Mouse (Mus musculus) urinary bladder, postnatal 14 days (tissue): ENCODE data around the gene Abcc4.
"Not testable (repeated sequence)": the region's sequence is repeated elsewhere in the genome, so short reads cannot be mapped to it uniquely, and the experiment has no call there.

Source experiments
- DNase-seq: peaks from one replicate; pipeline ENCODE4 v3.0.0; 2021; ENCODE audit warnings: low spot score

Abcc4 gene

GRCm38 (mm10) chr14:118678279-118678985, 27.6 kb downstream of the Abcc4 start:
- DNase-seq = no peak

GRCm38 (mm10) chr14:118676308-118676994, 29.6 kb downstream of the Abcc4 start:
- peak; percentile 57 for DNase-seq

DNA sequence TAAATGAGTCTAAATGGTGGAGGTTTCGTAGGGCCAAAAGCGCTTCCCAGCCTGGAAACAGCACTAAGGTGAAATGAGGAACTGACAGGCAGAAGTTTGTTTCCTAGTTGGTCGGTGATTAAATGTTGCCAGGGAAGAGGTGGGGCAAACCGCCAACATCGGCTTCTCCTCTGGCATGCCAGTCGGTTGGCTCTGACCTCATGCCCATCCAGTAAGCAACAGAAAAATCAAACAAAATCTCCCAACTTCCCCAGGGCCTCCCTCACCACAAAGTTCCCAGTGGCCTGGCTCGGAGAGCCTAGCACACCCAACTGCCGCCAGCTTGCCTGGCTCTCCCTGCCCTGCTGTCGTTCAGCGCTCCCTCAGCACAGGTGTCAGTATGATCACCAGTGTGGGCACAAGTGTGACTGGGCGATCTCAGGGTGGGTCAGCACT, 31.3 kb downstream of the Abcc4 start:
- DNase-seq = peak; percentile 42

- DNase-seq = no peak
Observed at GRCm38 (mm10) chr14:118674224-118674623, 31.8 kb downstream of the Abcc4 start.

- no peak for DNase-seq
Observed at GRCm38 (mm10) chr14:118673501-118673900, 32.5 kb downstream of the Abcc4 start.

- DNase-seq = not testable (repeated sequence)
Observed at GRCm38 (mm10) chr14:118672931-118673330, 33.1 kb downstream of the Abcc4 start.

- peak; percentile 65 for DNase-seq
Observed at GRCm38 (mm10) chr14:118667499-118667898, 38.5 kb downstream of the Abcc4 start.

- DNase-seq = no peak
Observed at GRCm38 (mm10) chr14:118664661-118665060, 41.4 kb downstream of the Abcc4 start.

DNA sequence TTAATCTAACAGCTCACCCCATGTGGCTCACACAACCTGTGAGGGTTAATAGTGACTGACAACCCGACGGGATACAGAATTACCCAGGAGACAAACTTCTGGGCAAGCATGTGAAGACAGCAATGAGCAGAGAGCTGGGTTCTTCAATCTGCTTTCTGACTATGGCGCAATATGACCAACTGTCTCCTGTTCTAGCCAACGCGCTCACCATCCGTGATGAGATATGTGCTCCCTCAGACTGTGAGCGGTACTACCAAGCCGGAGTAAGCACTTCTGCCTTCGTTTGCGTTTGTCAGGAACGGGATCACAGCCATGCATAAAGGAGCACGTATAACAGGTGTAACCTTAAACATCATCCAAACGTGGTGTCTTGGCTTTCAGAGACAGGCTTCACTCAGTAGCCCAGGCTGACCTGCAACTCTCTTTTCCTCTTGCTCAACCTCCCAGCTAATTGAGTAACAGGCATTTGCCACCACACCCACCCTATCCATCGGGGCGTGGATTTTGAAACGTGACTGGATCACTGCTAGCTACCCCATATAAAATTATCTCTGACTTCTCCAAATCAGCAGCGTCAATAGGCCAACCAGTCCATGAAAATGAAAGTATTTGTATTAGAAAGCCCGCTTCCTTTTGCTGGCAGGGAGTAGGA, 43.3 kb downstream of the Abcc4 start:
- no peak for DNase-seq

GRCm38 (mm10) chr14:118662124-118662523, 43.9 kb downstream of the Abcc4 start:
- peak; percentile 43 for DNase-seq

- no peak for DNase-seq
Observed at GRCm38 (mm10) chr14:118659230-118659629, 46.8 kb downstream of the Abcc4 start.

DNA sequence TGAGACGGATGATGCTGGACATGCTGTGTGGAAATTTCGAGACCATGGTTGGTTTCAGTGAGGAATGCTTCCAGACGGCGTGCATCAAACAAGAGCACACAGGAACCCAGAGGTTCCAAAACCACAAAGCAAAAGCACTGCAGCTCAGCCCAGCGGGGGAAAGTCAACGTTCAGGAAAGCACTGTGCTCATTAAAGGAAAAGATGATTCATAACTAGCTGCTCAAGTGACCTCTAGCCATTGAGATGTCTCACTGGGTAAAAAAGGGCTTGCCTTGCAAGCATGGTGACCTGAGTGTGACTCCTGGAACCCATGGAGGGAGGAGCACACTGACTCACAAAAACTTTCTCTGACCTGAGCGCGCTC, 47.7 kb downstream of the Abcc4 start:
- DNase-seq = peak; percentile 43

DNA sequence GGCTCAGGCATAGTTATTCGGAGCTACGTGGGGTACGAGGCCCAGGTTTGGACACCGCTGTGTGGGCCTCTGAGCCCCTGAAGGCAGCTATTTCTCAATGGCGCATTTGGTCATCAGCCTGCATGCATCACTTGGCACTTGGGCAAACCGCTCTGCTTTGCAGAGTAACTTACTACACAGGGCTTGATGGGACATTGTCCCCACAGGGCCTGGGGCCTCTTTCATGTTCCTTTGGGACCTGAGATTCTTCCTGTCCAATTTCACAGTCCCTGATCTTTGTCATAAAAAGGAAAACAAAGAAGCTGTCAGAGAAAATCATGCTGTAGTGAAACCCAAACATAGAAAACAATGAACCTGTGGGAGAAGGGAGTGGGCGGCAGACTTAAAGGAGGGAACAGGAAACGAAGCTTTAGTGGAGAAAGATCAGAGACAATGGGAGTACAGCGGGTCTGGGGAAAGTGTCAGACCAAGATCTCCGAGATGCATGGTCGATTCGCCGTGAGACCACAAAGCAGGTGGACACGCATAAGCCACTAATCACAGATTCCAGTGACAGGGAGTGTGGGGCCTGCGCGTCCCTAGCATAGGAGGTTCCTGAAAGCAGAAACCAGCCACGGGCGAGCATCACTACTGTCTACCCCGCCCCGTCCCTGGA, 48.2 kb downstream of the Abcc4 start:
- DNase-seq = no peak

GRCm38 (mm10) chr14:118657206-118657605, 48.8 kb downstream of the Abcc4 start:
- no peak for DNase-seq

- no peak for DNase-seq
Observed at GRCm38 (mm10) chr14:118656036-118656435, 50.0 kb downstream of the Abcc4 start.

GRCm38 (mm10) chr14:118654903-118655302, 51.1 kb downstream of the Abcc4 start:
- no peak for DNase-seq

DNA sequence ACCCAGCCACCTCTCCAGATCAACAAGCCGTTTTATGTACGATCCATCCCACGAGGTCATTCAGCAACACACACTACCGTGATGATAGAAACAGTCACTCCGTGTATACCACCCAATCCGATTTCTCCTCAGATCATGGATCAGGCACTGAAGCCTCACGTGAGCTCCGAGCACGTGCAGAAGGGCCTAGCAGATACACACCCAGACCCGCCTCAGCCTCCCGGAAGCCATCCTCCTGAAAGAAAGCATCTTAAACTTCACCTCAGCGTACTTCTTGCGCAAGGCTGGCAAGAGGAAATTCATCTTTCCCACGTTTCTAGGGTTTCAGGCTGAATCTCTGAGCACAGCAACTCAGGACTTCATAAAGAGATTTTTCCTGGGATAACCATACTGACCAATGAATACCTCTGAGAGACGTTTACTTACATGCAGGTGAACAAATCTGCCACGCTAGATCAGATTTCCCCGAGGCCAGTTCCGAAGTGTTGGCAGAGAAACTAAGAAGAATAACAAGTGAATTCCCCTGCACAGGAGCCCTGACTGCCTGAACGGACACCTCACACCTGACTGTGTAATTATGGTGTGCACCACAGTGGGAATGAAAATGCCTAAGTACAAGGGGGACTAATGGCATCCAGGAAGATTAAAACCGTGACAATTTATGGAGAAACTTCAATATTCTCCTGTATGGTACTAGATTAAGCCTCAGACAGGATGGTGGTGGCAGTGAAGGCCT, 54.1 kb downstream of the Abcc4 start:
- no peak for DNase-seq

DNA sequence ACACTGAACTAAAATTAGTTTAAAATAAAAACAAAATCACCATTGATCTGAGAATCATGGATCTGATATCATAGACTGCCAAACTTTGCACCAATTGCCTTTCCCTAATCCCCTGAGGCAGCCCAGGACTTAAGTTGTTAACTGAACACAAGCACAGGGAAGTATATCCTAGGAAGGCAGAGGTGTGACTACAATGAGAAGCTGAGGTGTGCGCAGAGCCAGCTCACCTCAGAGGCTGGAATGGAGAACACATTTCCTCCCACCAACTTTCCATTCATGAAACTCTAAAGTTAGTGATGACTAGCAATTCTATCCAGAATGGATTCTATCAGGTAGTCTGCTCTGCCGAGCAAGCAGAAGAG, 56.1 kb downstream of the Abcc4 start:
- no peak for DNase-seq

DNA sequence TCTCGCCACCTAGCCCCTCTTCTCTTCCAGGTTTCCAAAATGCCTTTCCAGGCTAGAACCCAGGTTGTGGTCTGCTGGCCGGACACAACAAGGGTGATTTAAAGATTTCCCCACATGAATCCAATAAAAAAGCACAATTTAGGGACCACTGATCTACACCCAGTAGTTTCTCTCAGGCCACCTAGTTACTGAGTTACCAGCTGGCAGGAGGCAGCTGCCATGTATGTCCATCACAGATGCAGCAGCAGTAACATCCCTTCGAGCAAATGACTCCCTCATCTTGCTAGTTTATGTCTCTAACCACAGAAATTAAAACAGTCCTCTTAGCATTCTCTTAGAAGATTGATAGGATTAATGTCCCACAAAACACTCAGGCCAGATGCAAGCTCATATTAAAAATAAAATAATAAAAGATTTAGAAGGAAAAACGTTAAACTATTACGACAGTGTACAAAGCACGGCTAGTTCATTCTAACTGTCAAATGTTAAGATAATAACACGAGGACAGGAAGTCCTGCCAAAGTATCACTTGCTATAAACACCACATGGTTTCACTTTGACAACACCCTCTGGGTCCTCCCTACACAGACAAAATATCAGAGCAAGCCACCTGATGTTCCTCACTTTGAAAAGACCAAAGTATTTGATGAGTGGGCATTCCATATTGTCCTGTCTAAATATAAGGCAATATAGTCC, 56.7 kb downstream of the Abcc4 start:
- DNase-seq = no peak

DNA sequence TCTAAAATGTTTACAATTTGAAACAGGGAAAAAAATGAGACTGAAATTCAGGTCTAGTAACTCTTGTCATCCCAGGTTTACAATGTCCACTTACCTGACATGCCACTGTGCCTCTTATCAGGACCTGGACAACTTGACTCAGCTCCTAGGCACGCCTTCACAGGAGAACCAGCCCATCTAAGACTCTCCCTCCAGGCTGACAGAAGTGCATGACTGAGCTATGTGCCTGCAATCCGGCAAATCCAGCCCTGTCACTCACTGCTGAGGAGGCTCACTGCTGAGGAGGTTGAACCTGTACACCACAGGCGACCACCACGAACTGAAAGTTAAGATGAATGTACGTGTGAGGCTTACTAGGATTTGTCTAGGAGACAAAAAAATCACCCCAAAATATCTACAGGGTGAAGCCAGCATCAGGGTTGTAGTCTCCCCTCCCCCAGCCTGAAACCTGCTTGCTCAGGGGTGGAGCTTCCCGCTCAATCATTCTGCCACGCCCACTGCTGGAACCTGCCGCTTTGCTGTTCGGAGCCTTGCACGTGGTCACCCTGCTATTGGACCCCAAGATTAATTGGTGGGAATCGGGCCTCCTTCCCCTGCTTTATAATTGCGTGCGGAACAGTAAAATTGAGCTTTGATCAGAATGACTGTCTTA, 63.0 kb downstream of the Abcc4 start:
- peak; percentile 44 for DNase-seq

DNA sequence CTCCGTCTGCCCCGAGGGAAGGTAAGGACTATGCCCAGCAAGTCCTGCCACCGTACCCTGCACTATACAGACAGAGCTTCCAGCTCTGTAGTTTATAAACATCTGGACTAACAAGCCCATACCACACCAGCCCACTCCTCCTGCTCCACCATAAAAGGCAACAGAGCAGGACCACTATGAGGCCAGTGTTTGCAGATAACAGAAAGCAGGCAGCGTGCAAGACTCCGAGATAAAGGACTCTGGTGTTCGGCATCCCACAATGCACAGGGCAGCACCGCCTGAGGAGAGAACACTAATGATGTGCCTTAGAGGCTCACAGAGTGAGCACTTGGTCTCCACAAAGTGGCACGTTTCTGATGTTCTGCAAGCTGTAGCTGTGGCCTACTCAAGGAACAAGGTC, 63.9 kb downstream of the Abcc4 start:
- no peak for DNase-seq
